Mouse (Mus musculus): Measurements from ENCODE around the gene Lpp. TPM values are rescaled to one million over a fixed set of nuclear protein-coding genes. Genes with fewer than 3 reads are reported as not detected.
A peak's percentile ranks its signal among the peaks of the same experiment; 100 is the strongest.

The Lpp gene
- total RNA-seq, 2 experiments from 2014 or later = 32.5 to 60.6 TPM

DNA sequence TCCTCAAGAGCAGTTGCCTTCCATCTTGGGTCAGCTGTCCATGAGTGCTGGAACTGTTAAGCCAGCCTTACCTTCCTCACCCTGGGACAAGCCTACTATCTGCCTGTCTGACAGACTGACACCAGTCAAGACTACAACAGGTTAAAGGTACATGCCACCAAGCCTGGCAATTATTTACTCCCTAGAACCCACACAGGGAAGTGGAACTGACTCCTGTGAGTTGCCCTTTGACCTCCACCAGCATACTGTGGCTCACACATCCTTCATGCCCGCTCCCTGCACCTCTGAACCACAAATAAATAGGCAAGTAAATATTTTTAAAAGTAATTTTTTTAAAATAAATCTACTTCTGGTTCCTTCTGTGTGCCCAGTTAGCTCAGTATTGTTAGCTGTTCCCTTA is 452.8 kb downstream of the Lpp start:
- no peak for DNase-seq (ENCODE audit: low spot score in 2 of 2)

DNA sequence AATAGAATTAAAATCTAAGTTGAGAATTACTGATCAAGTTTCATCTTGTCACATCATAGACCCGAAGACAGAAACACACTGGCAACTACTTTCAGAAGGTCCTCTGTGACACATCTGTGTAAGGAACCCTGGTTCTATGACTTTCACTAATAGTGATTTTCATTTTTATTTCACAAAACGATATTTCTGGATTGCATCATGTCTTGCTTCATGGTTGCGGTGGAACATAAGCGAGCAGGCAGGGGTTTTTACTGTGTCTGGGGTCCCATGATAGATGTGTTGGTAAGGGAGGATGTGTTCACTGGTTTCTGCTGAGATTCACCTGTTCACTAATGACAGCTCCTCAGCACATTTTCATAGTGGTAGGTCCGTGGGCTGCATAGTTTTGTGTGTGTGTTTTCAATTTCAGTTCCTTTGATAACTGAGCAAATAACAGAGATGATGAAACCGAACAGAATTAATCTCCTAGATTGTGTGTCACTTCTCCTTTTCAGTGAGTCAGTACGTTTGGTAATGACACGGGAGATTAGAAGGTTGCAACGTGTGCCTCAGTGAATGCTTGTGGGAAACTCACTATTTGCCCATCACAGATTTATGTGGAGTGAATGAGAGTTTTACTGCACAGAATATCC is 466.3 kb downstream of the Lpp start:
- DNase-seq (ENCODE audit: low spot score in 2 of 2) = peak in 1 of 2 experiments; percentile 7

DNA sequence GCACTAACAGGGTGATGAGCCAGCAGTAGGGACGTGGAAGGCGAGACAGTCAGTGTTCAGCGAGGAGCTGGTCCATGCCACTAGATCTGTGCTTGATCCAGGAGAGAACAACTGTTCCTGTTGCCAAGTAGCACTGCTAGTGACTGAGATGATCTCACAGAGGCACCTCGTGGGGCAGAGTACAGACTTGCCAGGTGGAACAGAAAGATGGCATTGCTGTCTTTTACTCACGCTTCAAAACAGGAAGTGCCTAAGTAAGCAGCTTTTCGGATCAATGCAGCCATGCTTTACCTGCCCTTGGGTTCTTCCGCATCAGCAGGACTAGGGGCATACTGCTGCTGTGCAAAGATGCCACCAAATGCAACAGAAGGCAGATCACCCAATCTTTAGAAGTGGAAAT is 467.1 kb downstream of the Lpp start:
- DNase-seq (ENCODE audit: low spot score in 2 of 2) = no peak

DNA sequence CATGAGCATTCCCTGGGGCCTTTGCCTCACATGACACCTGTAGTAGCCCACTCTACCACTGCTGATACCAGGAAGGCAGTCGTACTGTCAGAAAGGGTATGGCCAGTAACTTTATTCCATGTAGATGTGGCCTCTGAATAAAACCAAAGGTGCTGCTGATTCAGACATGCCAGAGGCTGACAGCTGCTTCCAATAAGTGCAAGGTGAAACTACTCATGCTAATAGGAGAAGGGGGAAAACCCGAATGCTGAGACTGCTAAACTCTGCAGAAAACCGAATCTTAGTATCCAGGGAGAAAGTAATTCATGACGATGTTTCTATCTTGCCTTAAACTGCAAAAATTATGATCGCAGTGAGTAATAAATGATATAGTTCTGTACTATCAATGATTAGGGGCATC is 468.1 kb downstream of the Lpp start:
- DNase-seq (ENCODE audit: low spot score in 2 of 2) = no peak

DNA sequence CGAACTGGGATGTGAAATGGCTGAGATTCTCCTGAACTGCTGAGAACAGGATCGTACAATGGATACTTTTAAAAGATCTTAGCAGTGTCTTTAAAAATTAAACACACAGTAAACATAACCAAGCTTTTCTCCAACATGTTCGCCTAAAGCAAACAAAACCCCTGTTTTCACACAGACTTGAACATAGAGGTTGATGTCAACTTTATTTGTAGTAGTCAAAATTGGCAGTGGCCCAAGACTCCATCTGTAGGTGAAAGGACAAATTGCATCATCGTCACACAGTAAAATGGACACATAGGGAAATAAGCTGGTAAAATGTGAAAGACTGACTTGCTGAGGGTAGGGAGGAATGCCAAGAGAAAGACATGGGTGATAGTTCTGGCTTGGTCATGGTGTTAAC is 480.9 kb downstream of the Lpp start:
- DNase-seq (ENCODE audit: low spot score in 2 of 2) = peak in 1 of 2 experiments; percentile 28

DNA sequence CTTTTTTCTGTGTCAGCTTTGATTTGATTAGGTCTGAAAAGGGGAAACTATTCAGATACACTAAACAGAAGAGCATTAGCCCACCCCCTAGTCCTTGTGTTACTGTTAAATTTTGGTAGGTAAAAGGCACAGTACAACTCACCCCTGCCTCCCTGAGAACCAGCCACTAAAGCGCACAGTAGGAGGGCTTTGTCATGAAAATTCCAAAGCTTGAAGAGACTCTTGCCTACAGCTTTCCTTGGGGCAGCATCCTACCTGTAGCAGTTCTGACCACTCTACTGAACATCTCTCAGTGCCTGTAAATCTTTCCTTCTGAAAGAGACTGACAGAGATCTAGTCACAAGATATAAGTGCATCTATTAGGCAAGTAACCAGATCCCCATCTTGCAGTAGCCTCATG is 482.4 kb downstream of the Lpp start:
- DNase-seq (ENCODE audit: low spot score in 2 of 2) = no peak

DNA sequence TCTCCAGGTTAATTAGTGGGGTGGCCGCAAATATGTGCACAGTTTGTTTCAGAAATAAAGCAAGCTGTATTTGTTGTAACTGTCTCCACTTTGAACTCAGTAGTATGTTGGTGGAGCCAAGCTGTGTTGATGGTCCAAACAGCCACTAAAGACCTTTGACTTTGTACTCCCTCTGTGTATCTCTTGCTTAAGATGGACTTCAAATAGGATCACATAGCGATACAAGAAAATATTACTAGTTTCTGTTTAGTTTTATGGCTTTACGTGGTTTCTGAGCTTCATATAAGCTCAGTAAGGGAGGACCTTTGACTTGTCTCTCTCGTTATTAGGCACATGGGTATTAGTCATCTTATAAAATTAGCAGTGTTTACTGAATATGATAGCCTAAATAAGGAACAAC is 485.7 kb downstream of the Lpp start:
- no peak for DNase-seq (ENCODE audit: low spot score in 2 of 2)

DNA sequence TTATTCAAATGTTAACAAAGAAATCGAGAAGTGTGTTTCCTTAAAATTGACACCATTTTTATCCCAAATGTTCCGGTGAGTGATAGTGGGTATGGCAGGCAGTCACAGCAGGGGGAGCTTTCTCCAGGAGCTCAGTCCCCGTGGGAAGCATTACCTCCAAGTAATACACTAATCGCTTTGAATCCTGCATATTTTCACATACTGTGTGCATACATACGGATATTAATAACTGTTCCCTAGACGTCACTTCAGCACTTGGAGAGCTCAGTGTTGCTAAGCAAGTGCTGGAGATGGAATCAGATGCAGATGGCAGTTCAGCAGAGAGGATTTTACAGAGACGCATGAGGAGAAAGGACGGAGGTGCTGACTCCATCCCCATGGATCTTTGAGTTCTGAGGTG is 487.4 kb downstream of the Lpp start:
- DNase-seq (ENCODE audit: low spot score in 2 of 2) = no peak

DNA sequence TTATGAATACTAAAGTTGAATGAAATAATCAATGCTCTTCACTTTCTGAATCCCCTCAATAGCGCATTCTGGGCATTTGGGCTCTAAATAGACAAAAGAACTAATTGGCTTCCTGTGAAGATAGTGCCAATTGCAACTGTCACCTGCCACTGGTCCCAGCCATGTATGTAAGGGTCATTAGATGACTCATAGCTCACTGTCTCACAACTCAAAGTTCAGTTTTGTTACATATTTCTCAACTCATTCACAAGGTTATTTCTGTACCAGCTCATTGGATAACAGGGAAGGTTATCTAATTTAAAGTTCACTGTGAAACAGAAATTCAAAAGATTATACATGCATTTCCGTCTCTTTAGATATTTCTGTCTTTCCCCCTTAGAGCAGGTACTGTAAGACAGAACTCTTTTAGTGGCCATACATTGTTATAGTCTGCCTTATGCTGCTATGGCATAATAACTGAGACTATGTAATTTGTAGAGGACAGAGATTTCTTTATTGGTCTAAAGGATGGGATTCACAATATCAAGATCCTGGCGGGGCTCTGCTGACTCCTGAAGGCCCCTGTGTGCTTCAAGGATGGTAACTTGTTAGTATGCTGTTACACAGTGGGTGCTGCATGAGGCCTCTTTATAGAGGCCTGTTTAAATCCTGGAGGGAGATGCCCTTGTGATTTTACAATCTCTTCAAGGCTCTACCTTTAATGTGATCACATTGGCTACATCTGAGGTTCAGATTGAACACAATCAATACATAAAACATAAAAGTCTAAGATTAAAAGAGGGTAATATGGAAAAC is 488.9 kb downstream of the Lpp start:
- DNase-seq (ENCODE audit: low spot score in 2 of 2) = no peak

DNA sequence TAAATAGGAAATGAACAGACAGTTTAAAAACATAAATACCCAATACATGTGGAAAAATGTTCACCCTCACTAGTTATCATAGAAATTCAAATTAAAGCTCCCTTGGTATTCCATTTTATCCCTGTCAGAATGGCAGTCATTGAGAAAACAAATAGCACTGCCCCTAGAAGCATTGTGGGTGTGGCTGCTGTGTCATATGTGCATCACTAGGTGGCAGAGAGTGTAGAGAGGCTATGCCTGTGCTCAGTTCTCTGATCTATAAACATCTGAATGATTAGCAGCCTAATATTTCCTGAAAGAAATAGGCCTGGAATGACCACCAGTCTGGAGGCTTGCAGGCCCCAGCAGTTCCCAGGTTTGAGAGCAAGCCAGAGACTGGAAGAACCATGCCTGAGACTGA is 490.7 kb downstream of the Lpp start:
- no peak for DNase-seq (ENCODE audit: low spot score in 2 of 2)

DNA sequence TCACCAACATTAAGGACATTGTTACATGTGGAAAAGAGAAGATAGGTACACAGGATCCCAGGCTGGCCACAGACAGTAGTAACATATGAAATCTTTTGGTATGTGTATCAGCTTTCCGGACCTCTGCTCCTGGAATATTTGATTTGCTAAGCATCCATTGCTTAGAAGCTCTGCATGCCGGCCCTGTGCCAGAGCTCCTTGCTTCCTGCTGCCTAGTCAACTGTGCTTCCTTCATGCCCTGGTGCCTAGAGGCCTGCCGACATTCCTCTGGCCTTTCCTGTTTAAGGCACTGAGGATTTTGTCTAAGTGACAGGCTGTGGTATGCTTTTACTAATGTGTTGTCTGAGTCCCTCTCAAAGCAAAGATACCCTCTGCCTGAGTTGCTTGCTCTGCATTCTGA is 493.0 kb downstream of the Lpp start:
- no peak for DNase-seq (ENCODE audit: low spot score in 2 of 2)

DNA sequence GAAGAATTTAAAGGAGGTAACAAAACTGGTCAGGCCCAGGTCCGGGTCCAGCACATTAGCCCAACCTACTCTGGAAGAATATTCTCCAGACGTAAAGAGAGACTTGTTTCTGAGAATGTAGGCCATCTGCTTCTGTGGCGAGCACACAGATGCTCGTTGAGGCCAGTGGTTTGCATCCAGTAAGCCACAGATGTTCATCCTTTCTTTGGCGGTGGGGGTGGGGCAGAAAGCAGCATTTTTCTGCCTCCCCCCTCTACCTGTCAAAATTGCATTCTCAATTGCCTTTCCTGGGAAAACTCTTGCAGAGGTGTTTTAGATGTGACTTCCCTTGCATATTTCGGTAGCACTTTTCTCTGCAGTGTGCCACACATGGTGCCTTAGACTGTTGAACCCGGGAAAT is 493.6 kb downstream of the Lpp start:
- DNase-seq (ENCODE audit: low spot score in 2 of 2) = no peak

DNA sequence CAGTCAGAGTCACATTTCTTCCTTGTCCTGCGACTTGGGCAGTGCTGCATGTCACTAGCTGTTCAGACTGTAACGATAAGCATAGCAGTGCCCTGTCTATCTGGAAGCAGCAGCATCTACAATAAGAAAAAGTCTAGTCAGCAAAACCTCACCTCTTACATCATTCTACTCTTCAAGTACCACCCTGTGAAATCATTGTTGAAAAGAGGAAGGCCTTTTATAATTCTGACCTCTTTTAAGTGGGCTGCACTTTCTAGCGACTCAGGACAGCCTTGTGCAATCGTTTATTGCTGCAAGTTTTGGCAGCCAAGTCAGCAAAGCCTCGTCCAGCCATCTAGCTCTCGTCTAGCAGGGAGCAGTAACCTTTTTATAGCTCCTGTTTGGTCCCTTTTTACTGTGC is 498.1 kb downstream of the Lpp start:
- DNase-seq (ENCODE audit: low spot score in 2 of 2) = no peak

DNA sequence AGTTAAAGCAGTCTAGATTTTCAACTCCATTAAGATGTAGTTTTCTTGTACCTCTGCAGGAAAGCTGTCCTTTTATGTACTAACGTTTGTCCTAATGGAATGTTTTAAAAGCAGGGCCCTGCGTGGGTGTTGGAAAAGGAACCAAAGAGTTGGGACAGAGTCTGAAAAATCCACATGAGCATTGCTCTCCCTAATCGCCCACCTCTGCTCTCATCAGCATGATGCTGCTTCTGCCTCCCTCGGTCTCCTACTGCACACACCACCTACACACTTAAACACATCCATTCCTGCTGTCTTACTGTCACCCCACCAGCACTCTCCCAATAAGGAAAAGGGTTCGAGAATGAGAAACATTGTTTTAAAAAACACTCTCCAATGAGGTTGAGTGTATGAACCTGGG is 501.9 kb downstream of the Lpp start:
- DNase-seq (ENCODE audit: low spot score in 2 of 2) = no peak

DNA sequence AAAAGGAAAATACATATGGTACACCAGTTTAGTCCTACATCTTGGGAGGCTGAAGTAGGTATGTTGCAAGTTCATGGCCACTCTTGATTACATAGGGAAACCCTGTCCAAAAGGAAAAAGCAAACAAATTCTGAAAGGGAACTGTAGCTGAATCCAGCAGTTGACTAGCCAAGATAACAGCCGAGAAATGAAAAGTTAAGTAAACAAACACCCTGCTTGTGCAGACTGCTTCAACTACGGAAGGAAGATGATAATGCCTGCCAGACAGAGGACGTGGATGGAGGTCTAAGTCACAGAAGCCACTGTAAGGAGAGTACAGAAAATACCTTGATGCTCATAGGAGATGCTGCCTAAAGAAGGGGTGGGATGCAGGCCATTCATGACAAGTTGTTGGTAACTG is 504.3 kb downstream of the Lpp start:
- no peak for DNase-seq (ENCODE audit: low spot score in 2 of 2)

DNA sequence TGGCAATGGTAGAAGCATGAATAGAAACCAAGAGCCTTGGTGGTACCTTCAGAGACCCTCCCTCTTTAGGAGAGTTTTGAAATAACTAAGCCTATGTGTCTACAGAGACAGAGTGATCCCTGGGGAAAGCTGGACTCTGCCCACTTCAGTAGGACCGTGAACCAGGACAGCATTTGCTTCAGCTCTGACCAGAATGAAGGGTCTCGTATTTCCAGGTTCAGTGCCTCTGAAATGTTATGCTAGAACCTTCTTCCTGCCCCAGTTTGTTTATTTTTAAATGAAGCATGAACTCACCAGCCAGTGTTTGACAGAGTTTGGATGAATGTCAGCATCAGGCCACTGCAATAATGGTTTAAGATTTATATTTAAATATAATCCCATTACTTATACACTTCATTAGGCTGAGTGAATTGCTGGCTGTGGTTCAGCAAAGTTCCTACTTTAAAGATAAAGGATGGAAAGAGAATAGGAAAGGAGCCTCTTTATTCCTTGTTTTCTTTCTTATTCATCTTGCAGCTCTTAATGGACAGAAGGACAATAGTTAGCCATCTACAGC is 507.0 kb downstream of the Lpp start:
- DNase-seq (ENCODE audit: low spot score in 2 of 2) = no peak

DNA sequence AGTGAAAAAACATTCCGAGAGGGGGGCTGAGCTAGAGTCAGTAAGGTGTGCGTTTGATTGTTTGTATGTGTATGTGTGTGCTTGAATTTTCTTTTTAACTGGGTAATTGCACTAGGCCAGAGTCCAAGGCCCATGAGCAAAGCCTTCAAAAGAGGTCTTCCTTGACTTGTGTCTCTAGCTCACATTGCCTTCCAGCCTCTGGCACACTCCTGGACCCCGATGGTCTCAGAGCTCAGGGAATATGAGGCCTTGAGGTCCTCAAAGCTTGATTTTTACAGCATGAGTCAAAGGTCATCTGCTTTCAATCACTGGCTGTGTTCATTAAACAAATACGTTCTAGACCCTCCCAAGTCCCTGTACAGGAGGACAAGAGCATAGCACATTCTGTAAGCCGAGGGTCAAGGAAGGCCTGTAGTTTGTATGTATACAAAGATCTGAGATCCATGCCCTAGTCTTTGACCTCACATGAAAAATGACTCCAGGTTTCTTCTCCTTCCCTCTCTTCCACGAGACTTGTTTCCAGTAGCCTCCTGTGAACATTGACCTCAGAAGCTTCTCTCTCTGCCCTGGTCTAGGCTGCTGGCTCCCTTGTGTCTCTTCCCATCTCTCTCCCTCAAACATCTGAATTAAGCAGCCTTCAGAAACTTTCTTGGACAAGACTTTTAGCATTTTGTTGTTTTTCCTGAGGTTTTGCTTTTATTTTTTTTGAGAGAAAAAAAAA is 508.0 kb downstream of the Lpp start:
- no peak for DNase-seq (ENCODE audit: low spot score in 2 of 2)

DNA sequence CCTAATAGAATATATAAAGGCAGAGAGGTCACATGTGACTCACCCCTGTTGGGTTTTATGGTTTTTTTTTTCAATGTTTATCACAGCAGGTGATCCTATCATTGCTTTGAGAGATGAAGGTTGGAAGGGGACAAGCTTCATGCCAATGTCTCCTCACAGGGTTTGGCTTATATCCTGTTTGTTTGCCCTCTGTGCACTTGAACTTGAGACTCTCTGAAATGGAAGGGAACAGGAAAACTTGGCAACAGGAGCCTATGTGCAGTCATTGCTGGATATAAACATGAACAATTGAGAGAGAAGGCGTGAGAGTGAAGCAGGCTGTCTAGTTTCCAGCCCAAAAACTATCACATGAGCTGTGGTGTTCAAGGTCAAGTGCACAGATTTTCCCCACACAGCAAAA is 508.8 kb downstream of the Lpp start:
- no peak for DNase-seq (ENCODE audit: low spot score in 2 of 2)

DNA sequence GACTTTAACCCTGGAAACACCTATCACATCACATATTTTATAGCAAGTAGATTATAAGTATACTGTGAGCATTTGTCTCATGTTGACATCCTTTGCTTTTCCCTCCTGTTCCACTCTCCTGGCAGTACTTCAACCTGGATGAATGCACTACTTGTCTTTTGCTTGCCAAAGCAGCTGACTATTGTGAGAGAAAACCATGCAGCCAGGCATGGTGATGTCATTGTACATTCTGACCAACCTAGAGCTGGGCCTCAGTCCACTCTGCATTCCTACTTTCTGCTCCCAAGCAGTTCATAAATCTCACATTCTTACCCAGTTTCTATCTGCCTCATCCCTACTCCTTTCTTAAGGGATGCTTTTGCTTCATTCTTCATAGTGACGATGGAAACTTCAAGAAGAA is 515.6 kb downstream of the Lpp start:
- no peak for DNase-seq (ENCODE audit: low spot score in 2 of 2)

DNA sequence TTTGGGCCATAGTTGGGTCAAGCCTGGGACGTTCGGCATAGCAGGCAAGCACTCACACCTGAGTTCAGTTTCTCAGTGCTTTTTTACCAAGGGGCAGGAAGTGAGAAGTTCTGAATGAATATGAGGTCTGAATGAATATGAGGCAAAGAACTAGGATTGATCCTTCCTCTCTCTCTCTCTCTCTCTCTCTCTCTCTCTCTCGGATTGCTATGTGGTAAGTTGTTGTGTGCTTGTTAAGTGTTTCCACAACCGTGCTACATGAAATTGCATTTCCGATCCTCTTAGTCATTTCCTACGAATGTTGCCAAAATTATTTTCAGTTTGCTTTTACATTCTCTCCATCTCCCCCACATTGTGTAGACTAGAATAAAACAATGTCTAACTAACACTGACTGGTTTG is 517.0 kb downstream of the Lpp start:
- no peak for DNase-seq (ENCODE audit: low spot score in 2 of 2)

DNA sequence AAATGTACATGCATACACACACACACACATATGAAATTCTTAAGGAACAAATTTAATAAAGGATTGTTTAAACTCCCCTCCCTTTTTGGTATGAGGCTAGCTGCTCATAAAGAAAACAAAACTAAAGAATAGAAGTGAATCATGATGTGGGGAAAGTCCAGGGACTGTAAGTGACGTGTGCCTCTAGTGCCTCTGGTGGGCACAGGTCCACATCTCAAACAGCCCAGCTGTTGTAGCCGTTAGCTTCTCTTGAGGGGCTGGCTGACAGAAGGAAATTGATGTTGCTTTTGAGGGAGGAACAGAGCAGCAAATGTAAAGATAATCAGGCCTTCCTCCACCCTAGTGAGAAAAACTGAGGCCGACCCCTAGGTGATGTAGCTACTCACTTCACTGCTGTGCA is 517.5 kb downstream of the Lpp start:
- DNase-seq (ENCODE audit: low spot score in 2 of 2) = no peak

DNA sequence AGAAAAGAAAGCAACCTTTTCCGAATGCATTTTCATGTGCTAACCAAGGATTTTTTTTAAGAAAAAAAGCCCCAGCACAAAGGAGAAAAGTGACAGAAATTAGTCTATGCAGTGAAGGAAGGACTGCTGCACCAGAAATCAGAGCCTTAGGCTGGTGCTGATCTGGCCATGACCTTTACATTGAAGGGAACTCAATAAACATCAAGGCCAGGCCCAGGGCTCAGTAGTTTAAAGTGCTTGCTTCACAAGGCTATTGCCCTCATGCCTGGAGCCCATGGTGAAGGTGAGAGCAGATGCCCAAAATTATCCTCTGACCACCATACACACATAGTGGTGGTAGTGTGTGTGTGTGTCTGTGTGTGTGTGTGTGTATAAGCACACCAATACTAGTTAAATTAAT is 519.1 kb downstream of the Lpp start:
- no peak for DNase-seq (ENCODE audit: low spot score in 2 of 2)
